Mouse (Mus musculus): ENCODE measurements around the gene Slitrk3. TPM values are rescaled to one million over a fixed set of nuclear protein-coding genes. Genes with fewer than 3 reads are reported as not detected.

The Slitrk3 gene
- polyA plus RNA-seq, 1 experiment from 2014 or later = 0.29 TPM

DNA sequence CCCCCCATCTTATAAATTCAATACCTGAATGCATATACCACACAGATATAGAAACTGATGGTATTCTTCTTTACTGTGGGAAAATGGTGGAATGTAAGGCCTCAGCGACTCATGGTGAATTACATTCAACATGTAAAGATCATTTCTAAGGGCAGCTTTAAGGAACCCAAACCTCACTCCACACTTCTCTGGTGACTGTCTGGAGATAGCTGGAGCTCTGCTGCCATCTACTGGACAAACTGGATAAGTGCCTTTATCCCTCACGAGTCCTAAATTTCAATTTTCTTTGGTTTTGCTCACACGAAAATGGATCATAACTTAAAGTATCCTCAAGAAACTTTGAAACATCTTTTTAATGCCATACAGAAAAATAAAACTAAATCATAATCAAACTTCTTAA is 11.4 kb downstream of the Slitrk3 start:
- H3K4me2 ChIP-seq (replicated peaks; ENCODE audit: low read depth, low read length) = no peak overlapping the region
- H3K4me1 ChIP-seq (ENCODE audit: insufficient read depth, low read length) = no peaks in the 10 kb centered on the region
- H3K4me3 ChIP-seq (ENCODE audit: low read length) = no peak overlapping the region
- no peaks in the 10 kb centered on the region for H3K36me3 ChIP-seq (ENCODE audit: insufficient read depth, low read length)
- H3K27ac ChIP-seq (ENCODE audit: low read length) = no peak overlapping the region
- no peaks in the 10 kb centered on the region for H3K27me3 ChIP-seq (ENCODE audit: insufficient read depth, low read length)
- peak; percentile 54; the same call in 1 of the 2 replicates for ATAC-seq (ENCODE audit: low FRiP score, low TSS enrichment)
- H3K9ac ChIP-seq (replicated peaks; ENCODE audit: low read length) = no peak overlapping the region
- no peaks in the 10 kb centered on the region for H3K9me3 ChIP-seq (ENCODE audit: low read length)
- WGBS = 3% methylated on average over 3 of the region's 3 CpGs

DNA sequence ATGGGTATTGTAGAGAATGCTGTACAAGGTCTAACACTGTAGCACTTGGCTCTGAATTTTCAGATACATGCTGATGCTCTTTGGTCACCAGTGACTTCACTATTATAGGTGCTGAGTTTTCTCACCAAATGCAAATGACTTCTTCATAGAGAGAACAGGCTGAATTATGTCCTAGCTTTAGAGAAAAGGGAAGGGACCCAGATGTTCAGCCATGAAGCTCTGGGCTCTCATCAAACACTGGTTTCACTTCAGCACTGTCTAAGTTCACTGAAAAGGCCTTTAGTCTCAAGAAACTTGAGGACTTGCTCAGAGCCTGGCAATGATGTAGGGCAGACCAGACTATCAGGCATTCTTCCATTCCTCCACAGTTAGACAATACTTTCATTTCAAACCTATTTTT is 15.3 kb downstream of the Slitrk3 start:
- Histone ChIP-seq H3K4me1 (ENCODE audit: insufficient read depth, low read length) (no peaks in the 10 kb centered on the region), H3K9me3 (ENCODE audit: low read length) (no peaks in the 10 kb centered on the region), H3K4me3 (ENCODE audit: low read length) (no peak overlapping the region), H3K9ac (replicated peaks; ENCODE audit: low read length) (no peak overlapping the region), H3K4me2 (replicated peaks; ENCODE audit: low read depth, low read length) (no peak overlapping the region), H3K36me3 (ENCODE audit: insufficient read depth, low read length) (no peaks in the 10 kb centered on the region), H3K27ac (ENCODE audit: low read length) (no peak overlapping the region), H3K27me3 (ENCODE audit: insufficient read depth, low read length) (no peaks in the 10 kb centered on the region)
- no peak for ATAC-seq (ENCODE audit: low FRiP score, low TSS enrichment)

- Histone ChIP-seq H3K27me3 (ENCODE audit: insufficient read depth, low read length) (no peaks in the 10 kb centered on the region), H3K36me3 (ENCODE audit: insufficient read depth, low read length) (no peaks in the 10 kb centered on the region), H3K9ac (replicated peaks; ENCODE audit: low read length) (no peak overlapping the region), H3K4me3 (ENCODE audit: low read length) (no peak overlapping the region), H3K4me2 (replicated peaks; ENCODE audit: low read depth, low read length) (no peak overlapping the region), H3K4me1 (ENCODE audit: insufficient read depth, low read length) (no peaks in the 10 kb centered on the region), H3K9me3 (ENCODE audit: low read length) (no peaks in the 10 kb centered on the region), H3K27ac (ENCODE audit: low read length) (no peak overlapping the region)
- 7% methylated on average over 6 of the region's 6 CpGs for WGBS
- ATAC-seq (ENCODE audit: low FRiP score, low TSS enrichment) = no peak
Measured at GRCm38 (mm10) chr3:73006045-73006444, 51.6 kb downstream of the Slitrk3 start.

DNA sequence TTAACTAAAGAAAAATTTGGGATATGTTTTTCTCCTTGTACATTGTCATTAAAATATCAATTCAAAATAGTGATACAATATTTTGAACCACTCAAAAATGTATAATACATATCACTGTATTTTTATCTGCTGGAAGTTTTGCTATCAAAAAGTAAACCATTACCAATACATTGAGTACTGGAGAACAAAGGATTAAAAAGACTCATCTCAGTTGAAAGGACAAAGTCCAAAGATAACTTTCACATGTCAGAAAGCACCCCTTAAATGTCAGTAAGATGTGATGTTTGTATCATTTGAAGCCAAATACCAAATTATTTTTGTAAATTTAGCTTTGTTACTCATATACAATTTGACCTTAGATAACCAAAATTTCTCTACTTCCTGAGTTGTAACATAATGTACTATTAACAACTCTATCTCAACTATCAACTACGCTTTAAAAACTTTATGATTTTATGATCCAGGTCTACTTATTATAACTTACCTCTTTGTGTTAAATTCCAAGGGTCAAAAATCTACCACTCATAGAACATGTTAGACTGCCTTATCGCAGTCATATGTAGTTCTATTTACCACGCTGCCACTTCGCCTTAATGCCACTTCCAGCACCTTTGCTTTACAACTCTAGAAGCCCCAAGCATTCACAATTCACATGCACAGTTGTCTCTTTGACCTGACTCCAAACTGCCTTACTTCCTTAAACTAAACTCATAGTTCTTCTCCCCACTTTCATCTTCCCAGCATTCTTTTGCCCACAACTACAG is 54.5 kb downstream of the Slitrk3 start:
- Histone ChIP-seq H3K4me2 (replicated peaks; ENCODE audit: low read depth, low read length) (no peak overlapping the region), H3K9me3 (ENCODE audit: low read length) (no peaks in the 10 kb centered on the region), H3K27me3 (ENCODE audit: insufficient read depth, low read length) (no peaks in the 10 kb centered on the region), H3K9ac (replicated peaks; ENCODE audit: low read length) (no peak overlapping the region), H3K4me1 (ENCODE audit: insufficient read depth, low read length) (no peaks in the 10 kb centered on the region), H3K36me3 (ENCODE audit: insufficient read depth, low read length) (no peaks in the 10 kb centered on the region), H3K4me3 (ENCODE audit: low read length) (no peak overlapping the region), H3K27ac (ENCODE audit: low read length) (no peak overlapping the region)
- no peak for ATAC-seq (ENCODE audit: low FRiP score, low TSS enrichment)
- WGBS = 94% methylated on average over 4 of the region's 4 CpGs

GRCm38 (mm10) chr3:72997517-72997916 is 60.1 kb downstream of the Slitrk3 start:
- H3K9ac ChIP-seq (replicated peaks; ENCODE audit: low read length) = no peak overlapping the region
- H3K36me3 ChIP-seq (ENCODE audit: insufficient read depth, low read length) = no peaks in the 10 kb centered on the region
- H3K27me3 ChIP-seq (ENCODE audit: insufficient read depth, low read length) = no peaks in the 10 kb centered on the region
- no peak overlapping the region for H3K4me3 ChIP-seq (ENCODE audit: low read length)
- no peaks in the 10 kb centered on the region for H3K4me1 ChIP-seq (ENCODE audit: insufficient read depth, low read length)
- H3K27ac ChIP-seq (ENCODE audit: low read length) = no peak overlapping the region
- WGBS = 44% methylated on average over 4 of the region's 4 CpGs
- H3K4me2 ChIP-seq (replicated peaks; ENCODE audit: low read depth, low read length) = no peak overlapping the region
- no peaks in the 10 kb centered on the region for H3K9me3 ChIP-seq (ENCODE audit: low read length)
- ATAC-seq (ENCODE audit: low FRiP score, low TSS enrichment) = no peak

Other genes with a start within 250 kb of the Slitrk3 start
- not detected in 2 replicates for gene Sis, start 89.9 kb downstream of the Slitrk3 start, polyA plus RNA-seq (2015; fragmentation: Nextera tagmentation; extraction: Ambion mirVana)

Measured in kidney, embryonic 16.5 days (tissue).